ENCODE assay signal across 23 mouse cellular contexts in genomic region chr6:51808011-51808410, GRCm38 (mm10).
DNase-seq lines count a peak whose midpoint lies in the region; ATAC-seq lines count a peak whose summit lies in the region.
"Had no signal": no experiment of that assay in that cellular context is flagged by ENCODE, and none has a peak within 500 bp of the region (broad histone marks: within the 10 kb centered on the region; RNA-seq: fewer than 3 reads in every experiment).

No protein-coding gene starts in this region.

- H3K4me2 ChIP-seq in liver, embryonic 11.5 days, result no peak overlapping the region
- H3K4me2 ChIP-seq: forebrain, embryonic 13.5 days; heart, embryonic 11.5 days; hindbrain, embryonic 13.5 days had no signal

- DNase-seq in A20 (ENCODE audit: low read depth, low spot score) (peak; percentile 56), R1 (ENCODE audit: low read depth, low spot score) (peak; percentile 55)
- DNase-seq in limb, embryonic 10.5 days (ENCODE audit: low spot score), result no peak
- no peak for DNase-seq in adrenal gland, postnatal 10 days
- no peak for DNase-seq in liver, embryonic 11.5 days (ENCODE audit: low spot score)
- DNase-seq in gastrocnemius, adult 8-10 months (ENCODE audit: low spot score in 2 of 2), result no peak
- DNase-seq: adrenal gland, adult 8-10 months; adrenal gland, postnatal 36 days; cerebellum, adult 18-20 months; cerebellum, adult 9-10 months; cerebellum, postnatal 14 days; gastrocnemius, postnatal 14 days; heart, adult 11 months had no signal

- peaks cover 21% of the 10 kb centered on the region for H3K4me1 ChIP-seq in limb, embryonic 10.5 days
- H3K4me1 ChIP-seq in liver, embryonic 11.5 days (replicated peaks; ENCODE audit: control insufficient read depth, insufficient read depth, low read length), result no peaks in the 10 kb centered on the region
- H3K4me1 ChIP-seq: forebrain, embryonic 13.5 days had no signal

- no peak overlapping the region for H3K9ac ChIP-seq in liver, embryonic 11.5 days (ENCODE audit: low read depth, low read length)
- H3K9ac ChIP-seq: forebrain, embryonic 13.5 days; hindbrain, embryonic 13.5 days had no signal

- no peak overlapping the region for H3K4me3 ChIP-seq in limb, embryonic 10.5 days
- H3K4me3 ChIP-seq in liver, embryonic 11.5 days (ENCODE audit: low read depth, low read length), result no peak overlapping the region
- H3K4me3 ChIP-seq: forebrain, embryonic 10.5 days; forebrain, embryonic 13.5 days; hindbrain, embryonic 13.5 days had no signal

- peaks cover 4% of the 10 kb centered on the region; the same call in 1 of the 2 replicates for H3K27me3 ChIP-seq in limb, embryonic 10.5 days (ENCODE audit: low read depth, poor library complexity, severe bottlenecking)
- no peaks in the 10 kb centered on the region for H3K27me3 ChIP-seq in liver, embryonic 11.5 days (replicated peaks; ENCODE audit: control insufficient read depth, insufficient read depth, low read length)
- H3K27me3 ChIP-seq: forebrain, embryonic 13.5 days; hindbrain, embryonic 13.5 days had no signal

- WGBS in limb, embryonic 10.5 days, result 69% methylated on average over 6 of the region's 6 CpGs
- 58% methylated on average over 6 of the region's 6 CpGs for WGBS in liver, embryonic 11.5 days

- H3K27ac ChIP-seq in limb, embryonic 10.5 days, result peak overlapping the region; percentile 54; the same call in 1 of the 2 replicates
- H3K27ac ChIP-seq in liver, embryonic 11.5 days (ENCODE audit: low read depth, low read length), result no peak overlapping the region
- H3K27ac ChIP-seq: forebrain, embryonic 10.5 days; forebrain, embryonic 13.5 days; hindbrain, embryonic 13.5 days had no signal

- H3K9me3 ChIP-seq in limb, embryonic 10.5 days (replicated peaks), result no peaks in the 10 kb centered on the region
- no peaks in the 10 kb centered on the region for H3K9me3 ChIP-seq in liver, embryonic 11.5 days (ENCODE audit: control insufficient read depth, low read length)
- H3K9me3 ChIP-seq: forebrain, embryonic 10.5 days; forebrain, embryonic 13.5 days; hindbrain, embryonic 13.5 days had no signal

- no peaks in the 10 kb centered on the region for H3K36me3 ChIP-seq in limb, embryonic 10.5 days
- H3K36me3 ChIP-seq in liver, embryonic 11.5 days (ENCODE audit: control insufficient read depth, insufficient read depth, low read length), result no peaks in the 10 kb centered on the region
- H3K36me3 ChIP-seq: forebrain, embryonic 10.5 days; hindbrain, embryonic 13.5 days had no signal

- ATAC-seq in liver, embryonic 11.5 days (replicated peaks; ENCODE audit: low FRiP score), result no peak
- ATAC-seq: activated CD4-positive, CD25-positive, alpha-beta regulatory T cell, adult 4 months; CD4-positive, CD25-positive, alpha-beta regulatory T cell, adult 4 months; forebrain, embryonic 13.5 days; forebrain, embryonic 16.5 days; hindbrain, embryonic 16.5 days; inflammation-experienced regulatory T-cells, adult 6 months; intestine, embryonic 16.5 days had no signal

Comparison
In these comparisons a context has a peak if more than half of its experiments do, and no peak if none do; other contexts are left out.
1. DNase-seq: peak in A20 (single experiment) and R1 (single experiment); none in limb, embryonic 10.5 days (single experiment), adrenal gland, postnatal 10 days (single experiment), liver, embryonic 11.5 days (single experiment) and gastrocnemius, adult 8-10 months (0 of 2).